Mouse (Mus musculus) small intestine, adult 2 months (tissue): ENCODE measurements at regions not wholly inside any gene's neighbourhood (a gene's known extent, or its start where the extent isn't known, plus 50 kb on each side); places are given as distances from the start of the nearest gene placed in this dataset.

ENCODE experiments used
- CTCF ChIP-seq: fragments of 200-500 bp; IDR thresholded peaks from 2 replicates; pipeline ENCODE4 v1.5.1; 2012; ENCODE audit warnings: low read depth, mild to moderate bottlenecking, control low read depth, inconsistent platforms, low read length, moderate library complexity, mixed read lengths; ENCODE audit not compliant: insufficient replicate concordance, insufficient read length; ENCODE audit errors: extremely low read depth
- POLR2A ChIP-seq: fragments of 200-500 bp; IDR thresholded peaks from 2 replicates; pipeline ENCODE4 v1.6.1; 2012; ENCODE audit warnings: low read depth, mild to moderate bottlenecking, control low read depth, inconsistent platforms, low read length, moderate library complexity

- TF ChIP-seq CTCF (no peak), POLR2A (no peak)
These were observed 179.2 kb downstream of the Tle3 start for GRCm38 (mm10) chr9:61551361-61551760.
